Mouse (Mus musculus) heart, postnatal 25 days (tissue): ENCODE data around the gene Clstn1. TPM values are rescaled to one million over a fixed set of nuclear protein-coding genes. Genes with fewer than 3 reads are reported as not detected.
"Not testable (repeated sequence)": the region's sequence is repeated elsewhere in the genome, so short reads cannot be mapped to it uniquely, and the experiment has no call there.

Experiments
- DNase-seq: peaks from one replicate; pipeline ENCODE4 v3.0.0; 2022; ENCODE audit warnings: low spot score
- intact Hi-C: fragments of 180-260 bp; cut with DNase I; formaldehyde crosslinking; loops from one replicate; pipeline ENCODE4 v1.15.1; 2025
- total RNA-seq, 2 experiments: library from RNA; stranded (reverse); gene quantifications; 2 replicates each; pipeline ENCODE4 v1.2.3; 2021

Gene Clstn1
- total RNA-seq, 2 experiments from 2014 or later: 80.7 to 84.0 TPM

GRCm38 (mm10) chr4:149594913-149595581 is 8.8 kb downstream of the Clstn1 start:
- no peak for DNase-seq
- intact Hi-C loops: no loop called here

DNA sequence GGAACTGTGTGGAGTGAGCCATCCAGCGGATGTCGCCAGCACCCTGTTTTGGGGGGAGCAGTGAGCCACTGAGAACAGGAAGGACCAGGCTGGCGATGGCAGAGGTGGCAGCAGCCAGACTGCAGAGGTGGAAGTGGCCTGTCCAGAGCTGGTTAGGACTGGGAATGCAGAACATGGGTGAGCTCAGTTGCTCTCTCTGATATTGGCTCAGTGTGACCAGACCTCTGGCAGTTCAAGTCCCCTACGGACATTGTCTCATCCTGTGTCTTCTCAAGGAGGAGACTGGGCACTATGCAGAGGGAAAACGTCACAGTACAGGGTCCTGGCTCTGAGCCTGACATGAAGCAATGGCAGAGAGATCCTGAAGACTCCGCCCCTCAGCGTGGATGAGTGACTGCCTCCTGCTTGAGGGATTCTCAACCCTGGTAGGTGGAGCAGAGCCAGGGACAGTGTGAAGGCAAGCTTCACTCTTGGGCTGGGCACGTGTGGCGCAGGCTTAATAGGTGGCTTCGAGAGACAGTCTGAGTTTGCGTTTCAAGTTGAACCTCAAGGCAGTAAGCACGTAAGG is 11.5 kb downstream of the Clstn1 start:
- intact Hi-C loops: no loop called here
- no peak for DNase-seq

- DNase-seq: no peak
- intact Hi-C loops: no loop called here
These were observed 13.3 kb downstream of the Clstn1 start for GRCm38 (mm10) chr4:149599549-149599948.

DNA sequence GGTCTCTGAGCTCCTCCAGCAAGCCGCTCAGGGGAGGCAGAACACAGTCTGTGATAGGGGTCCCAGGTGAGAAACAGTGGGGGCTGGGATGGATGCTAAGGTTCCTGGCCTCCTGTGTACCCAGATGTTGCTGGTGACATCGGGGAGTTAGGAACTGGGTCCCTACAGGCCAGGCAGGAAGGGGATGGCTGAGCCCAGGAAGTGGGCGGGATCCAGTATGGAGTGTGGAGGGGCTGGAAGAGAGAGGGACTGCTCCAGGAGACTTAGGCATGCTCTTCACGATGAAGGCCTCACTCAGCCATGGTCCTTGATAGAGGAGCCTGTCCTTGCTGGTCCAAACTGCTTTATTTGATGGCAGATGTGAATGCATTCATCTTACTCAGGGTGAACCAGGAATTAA is 13.9 kb downstream of the Clstn1 start:
- intact Hi-C loops: no loop called here
- no peak for DNase-seq

- intact Hi-C loops: no loop called here
- DNase-seq: no peak
These were observed 15.2 kb downstream of the Clstn1 start for GRCm38 (mm10) chr4:149601484-149601883.

DNA sequence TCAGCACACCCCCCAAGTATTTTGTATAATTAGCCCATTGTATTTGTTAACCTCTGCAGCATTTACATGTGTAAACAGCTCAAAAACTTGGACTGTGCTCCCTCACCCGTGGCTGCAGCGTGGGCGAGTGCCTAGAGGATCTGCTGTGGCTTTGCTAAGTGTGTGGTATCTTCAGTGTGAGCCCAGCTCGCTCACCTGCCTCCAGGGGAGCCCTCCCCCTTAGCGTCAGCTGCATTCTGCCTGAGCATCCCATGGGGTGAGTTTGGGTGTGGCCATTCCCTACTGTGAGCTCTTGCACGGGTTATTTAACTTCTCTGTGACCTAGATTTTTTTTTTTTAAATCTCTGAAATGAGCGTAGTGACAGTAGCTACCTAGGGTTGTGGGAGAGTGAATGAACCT is 16.0 kb downstream of the Clstn1 start:
- no peak for DNase-seq
- intact Hi-C loops: no loop called here

- intact Hi-C loops: no loop called here
- DNase-seq: no peak
These were observed 17.6 kb downstream of the Clstn1 start for GRCm38 (mm10) chr4:149603860-149604259.

DNA sequence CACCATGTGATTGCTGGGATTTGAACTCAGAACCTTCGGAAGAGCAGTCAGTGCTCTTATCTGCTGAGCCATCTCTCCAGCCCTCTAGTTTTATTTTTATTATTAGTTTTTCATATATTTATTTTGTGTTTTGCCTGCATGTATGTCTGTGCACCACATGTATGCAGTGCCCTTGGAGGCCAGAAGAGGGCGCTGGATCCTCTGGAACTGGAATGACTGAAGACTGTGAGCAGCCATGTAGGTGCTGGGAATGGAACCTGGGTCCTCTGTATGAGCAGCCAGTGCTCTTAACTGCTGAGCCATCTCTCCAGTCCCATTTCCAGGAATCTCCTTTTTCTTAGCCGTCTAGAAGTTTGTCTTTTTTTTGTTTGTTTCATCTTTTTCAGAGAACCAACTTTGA is 18.2 kb downstream of the Clstn1 start:
- no peak for DNase-seq
- intact Hi-C loops: no loop called here

- intact Hi-C loops: loop anchor here (2.0 kb wide), 1 partner anchor 13 kb away; no protein-coding TSS in a partner anchor
- DNase-seq: no peak
These were observed 19.8 kb downstream of the Clstn1 start for GRCm38 (mm10) chr4:149606056-149606455.

GRCm38 (mm10) chr4:149606766-149607358 is 20.6 kb downstream of the Clstn1 start:
- intact Hi-C loops: loop anchor here (2.0 kb wide), 1 partner anchor 14 kb away; no protein-coding TSS in a partner anchor
- no peak for DNase-seq

GRCm38 (mm10) chr4:149607591-149608308 is 21.5 kb downstream of the Clstn1 start:
- intact Hi-C loops: loop anchor here (2.0 kb wide), 1 partner anchor 15 kb away; no protein-coding TSS in a partner anchor
- DNase-seq: no peak

DNA sequence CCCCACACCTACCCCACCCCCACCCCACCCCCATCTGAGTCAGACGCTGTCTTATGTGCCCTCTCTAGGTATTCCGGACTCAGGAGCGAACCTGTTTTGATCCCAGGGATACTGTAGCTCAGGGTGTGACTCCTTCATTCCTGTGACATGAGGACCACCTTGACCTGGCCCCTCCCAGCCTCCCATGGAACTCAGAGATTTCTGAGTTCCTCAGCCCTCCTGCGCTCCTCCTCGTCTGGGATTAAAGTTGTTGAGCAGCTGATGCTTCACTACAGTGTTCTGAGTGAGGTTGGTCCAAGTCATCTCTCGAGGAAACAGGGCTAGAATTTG is 22.0 kb downstream of the Clstn1 start:
- intact Hi-C loops: no loop called here
- no peak for DNase-seq

- intact Hi-C loops: loop anchor here (10.0 kb wide), 1 partner anchor 455 kb away; no protein-coding TSS in a partner anchor
- no peak for DNase-seq
These were observed 23.2 kb downstream of the Clstn1 start for GRCm38 (mm10) chr4:149609256-149610025.

DNA sequence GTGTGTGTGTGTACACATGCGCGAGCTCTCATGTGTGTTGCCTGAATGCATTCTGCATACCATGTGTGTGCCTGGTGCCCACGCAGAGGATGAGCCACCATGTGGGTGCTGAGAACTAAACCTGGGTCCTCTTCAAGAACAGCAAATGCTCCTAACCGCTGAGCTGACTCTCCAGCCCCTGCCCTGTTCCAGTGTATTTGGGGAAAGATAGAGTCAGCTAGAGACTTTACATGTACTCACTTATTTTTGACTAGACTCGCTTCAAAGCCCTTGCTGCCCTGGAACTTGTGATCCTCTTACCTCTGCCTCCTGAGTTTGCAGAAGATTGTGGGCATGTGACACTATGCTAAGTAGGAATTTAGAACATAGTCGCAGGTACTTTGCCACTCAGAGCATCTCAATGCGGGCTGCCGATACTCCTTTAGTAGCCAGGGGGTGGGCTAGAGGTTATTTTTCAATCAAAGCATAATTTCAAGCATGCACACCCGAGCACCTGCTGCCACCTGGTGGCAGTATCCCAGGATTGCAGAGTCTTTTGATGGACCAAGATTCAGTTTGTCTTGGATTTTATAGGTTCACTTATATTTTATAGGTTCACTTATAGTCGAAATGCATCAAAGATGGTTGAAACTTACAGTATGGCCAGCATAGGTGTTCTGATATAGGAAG is 25.2 kb downstream of the Clstn1 start:
- DNase-seq: no peak
- intact Hi-C loops: loop anchor here (1.0 to 10.0 kb wide), 2 partner anchors 62 to 457 kb away; no protein-coding TSS in a partner anchor

GRCm38 (mm10) chr4:149613497-149613896 is 27.2 kb downstream of the Clstn1 start:
- intact Hi-C loops: loop anchor here (10.0 kb wide), 1 partner anchor 459 kb away; no protein-coding TSS in a partner anchor

DNA sequence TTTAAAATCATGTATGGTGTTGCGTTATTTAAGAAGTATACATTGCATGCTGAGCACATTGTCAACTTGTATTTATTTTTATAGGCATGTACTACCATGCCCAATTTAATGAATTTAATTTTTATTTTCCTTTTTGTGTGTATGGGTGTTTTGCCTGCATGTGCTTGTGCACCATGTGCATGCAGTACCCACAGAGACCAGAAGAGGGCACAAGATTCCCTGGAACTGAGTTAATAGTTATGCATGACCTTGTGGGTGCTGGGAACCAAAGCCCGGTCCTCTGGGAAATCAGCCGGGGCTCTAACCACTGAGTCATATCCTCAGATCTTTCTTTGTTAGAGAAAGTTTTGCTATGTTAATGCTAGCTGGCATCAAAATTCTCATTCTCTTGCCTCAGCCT is 28.6 kb downstream of the Clstn1 start:
- intact Hi-C loops: loop anchor here (10.0 kb wide), 1 partner anchor 460 kb away; no protein-coding TSS in a partner anchor
- no peak for DNase-seq

More at GRCm38 (mm10) chr4:149613497-149613896, 27.2 kb downstream of the Clstn1 start:
- DNase-seq: not testable (repeated sequence)

- intact Hi-C loops: loop anchor here (10.0 kb wide), 1 partner anchor 462 kb away; no protein-coding TSS in a partner anchor
These were observed 30.7 kb downstream of the Clstn1 start for GRCm38 (mm10) chr4:149616999-149617398.

GRCm38 (mm10) chr4:149619988-149620387 is 33.7 kb downstream of the Clstn1 start:
- DNase-seq: no peak
- intact Hi-C loops: loop anchor here (10.0 kb wide), 1 partner anchor 465 kb away; no protein-coding TSS in a partner anchor

More at GRCm38 (mm10) chr4:149616999-149617398, 30.7 kb downstream of the Clstn1 start:
- DNase-seq: not testable (repeated sequence)

DNA sequence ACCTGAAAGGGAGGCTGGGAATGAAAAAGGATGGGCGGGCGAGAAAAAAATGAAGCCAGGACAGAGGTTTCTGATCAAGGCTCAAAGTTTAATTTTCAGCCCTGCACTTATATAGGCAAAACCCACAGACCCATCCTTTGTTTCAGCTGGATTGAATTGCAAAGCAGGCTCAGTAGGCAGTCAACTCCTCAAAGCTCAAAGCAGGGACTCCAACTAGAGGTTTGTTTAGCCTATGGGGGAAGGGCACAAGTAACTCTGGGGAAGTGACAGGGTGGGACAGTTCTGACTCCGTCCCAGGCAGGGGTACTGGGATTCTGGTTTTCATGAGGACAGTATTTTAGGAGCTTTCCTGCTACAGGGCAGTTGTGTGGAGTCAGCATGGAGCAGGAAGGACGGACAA is 35.0 kb downstream of the Clstn1 start:
- intact Hi-C loops: no loop called here
- DNase-seq: no peak
